Mouse (Mus musculus) layer of hippocampus, postnatal 25 days (tissue): ENCODE results near the gene Dpagt1. TPM values are rescaled to one million over a fixed set of nuclear protein-coding genes. Genes with fewer than 3 reads are reported as not detected.
"Not testable (repeated sequence)": the region's sequence is repeated elsewhere in the genome, so short reads cannot be mapped to it uniquely, and the experiment has no call there.

Experiments used
- DNase-seq, 2 experiments: peaks; one replicate each; pipeline ENCODE4 v3.0.0; 2022; ENCODE audit warnings: mixed read lengths in 2 of 2, low spot score in 1 of 2; ENCODE audit errors: extremely low spot score in 1 of 2
- microRNA-seq, 2 experiments: library from miRNA; unstranded; fragments of <30 nt; microRNA quantifications; one replicate each; pipeline ENCODE4 v1.2.0; 2021
- total RNA-seq, 2 experiments: library from RNA; stranded (reverse); gene quantifications; 2 replicates each; pipeline ENCODE4 v1.2.3; 2021

The Dpagt1 gene
- total RNA-seq, 2 experiments from 2014 or later = 14.2 to 15.8 TPM

DNA sequence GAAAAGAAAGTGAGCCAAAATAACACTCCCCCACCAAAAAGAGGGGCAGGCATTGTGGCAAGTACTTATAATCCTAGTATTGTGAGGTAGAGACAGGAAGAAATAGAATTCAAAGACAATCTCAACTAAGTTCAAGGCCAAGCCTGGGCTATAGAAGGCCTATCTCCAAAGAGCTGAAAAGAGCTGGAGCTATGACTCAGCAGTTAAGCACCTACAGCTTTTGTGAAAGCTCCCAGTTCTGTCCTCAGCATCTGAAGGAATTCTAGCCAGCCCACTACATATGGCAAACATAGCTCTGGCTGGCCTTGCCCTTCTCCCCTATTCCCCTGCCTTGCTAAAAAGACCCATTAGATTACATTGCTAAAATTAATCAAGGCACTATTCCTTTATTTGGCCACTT lies 47.6 kb downstream of the Dpagt1 start:
- DNase-seq = no peak

DNA sequence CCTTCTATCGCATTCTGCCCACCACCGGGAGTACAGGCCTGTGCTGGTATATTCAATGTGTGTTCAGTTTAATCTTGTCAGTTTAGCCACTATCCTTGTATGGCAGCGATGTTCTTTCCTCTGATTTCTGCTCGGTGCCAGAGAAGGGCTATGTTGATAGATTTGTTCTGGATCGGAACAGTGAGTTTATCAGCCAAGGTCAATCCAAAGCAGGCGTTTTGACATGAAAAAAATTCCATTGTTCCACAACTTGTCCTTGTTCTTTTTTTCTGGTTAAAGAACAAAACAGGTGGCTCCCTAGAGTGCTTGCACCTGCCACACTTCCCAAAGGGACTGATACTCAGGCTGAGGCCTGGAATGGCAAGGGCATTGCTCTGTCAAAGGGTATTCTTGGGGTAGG lies 50.3 kb downstream of the Dpagt1 start:
- DNase-seq = no peak

DNA sequence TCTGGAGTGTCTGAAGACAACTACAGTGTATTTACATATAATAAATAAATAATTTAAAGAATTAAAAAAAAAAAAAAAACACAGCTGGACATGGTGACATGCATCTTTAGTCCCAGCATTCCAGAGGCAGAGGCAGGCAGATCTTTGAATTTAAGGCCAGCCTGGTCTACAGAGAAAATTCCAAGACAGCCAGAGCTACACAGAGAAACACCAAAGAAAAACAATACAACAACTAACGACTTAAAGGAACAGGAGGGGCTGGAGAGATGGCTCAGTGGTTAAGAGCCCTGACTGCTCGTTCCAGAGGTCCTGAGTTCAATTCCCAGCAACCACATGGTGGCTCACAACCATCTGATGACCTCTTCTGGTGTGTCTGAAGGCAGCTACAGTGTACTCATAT lies 51.5 kb downstream of the Dpagt1 start:
- not testable (repeated sequence) for DNase-seq

GRCm38 (mm10) chr9:44378153-44378730 lies 52.4 kb downstream of the Dpagt1 start:
- DNase-seq = no peak

GRCm38 (mm10) chr9:44379054-44379834 lies 53.4 kb downstream of the Dpagt1 start, which contains the start of gene Hyou1:
Gene Hyou1, plus strand, starts transcription at chr9:44379490.
- peak; percentile 95 to 96 for DNase-seq

DNA sequence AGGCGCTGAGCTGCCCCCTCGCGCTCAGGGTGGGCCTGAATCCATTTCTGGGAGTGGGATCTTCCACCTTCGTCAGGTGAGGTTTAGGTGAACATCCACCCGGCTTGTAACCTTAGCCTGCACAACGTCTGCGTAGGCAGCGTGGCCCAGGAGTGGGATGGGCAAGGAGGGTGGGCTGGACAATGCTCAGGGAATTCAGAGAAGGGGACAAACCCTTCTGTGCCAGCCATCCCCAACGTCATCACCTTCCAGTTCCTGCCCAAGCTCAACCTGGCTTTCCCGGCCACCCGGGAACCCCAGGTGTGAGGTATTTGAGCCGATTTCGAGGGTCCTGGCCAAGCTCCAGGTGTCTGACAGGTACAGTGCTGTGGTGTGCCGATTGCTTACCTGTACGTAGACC lies 54.0 kb downstream of the Dpagt1 start:
- no peak for DNase-seq

Small RNA genes lying within 50 kb of the gene (microRNA-seq; reads per million reads assigned to microRNA genes)
- 0 reads per million in 2 experiments for gene Gm44335

Other genes with a start within 250 kb of the Dpagt1 start
- under 1 TPM; 0.31 to 0.49 TPM for gene Mfrp, start 224.3 kb upstream of the Dpagt1 start, total RNA-seq
- gene C1qtnf5, start 218.8 kb upstream of the Dpagt1 start, total RNA-seq = 10 to 100 TPM; 13.6 to 16.8 TPM
- under 1 TPM in 1 of 2 experiments, not detected in 1; 0.28 TPM for gene Gm49380, start 212.5 kb upstream of the Dpagt1 start, total RNA-seq
- 10 to 100 TPM; 30.3 to 33.0 TPM for gene Rnf26, start 212.5 kb upstream of the Dpagt1 start, total RNA-seq
- gene Mcam, start 191.6 kb upstream of the Dpagt1 start, total RNA-seq = 10 to 100 TPM; 22.5 to 29.3 TPM
- 10 to 100 TPM; 49.2 to 63.4 TPM for gene Cbl, start 92.0 kb upstream of the Dpagt1 start, total RNA-seq
- gene Ccdc153, start 85.3 kb upstream of the Dpagt1 start, total RNA-seq = 1 to 10 TPM; 1.9 to 5.4 TPM
- gene Pdzd3, start 74.5 kb upstream of the Dpagt1 start, total RNA-seq = 1 to 10 TPM; 1.3 to 1.4 TPM
- gene Nlrx1, start 57.4 kb upstream of the Dpagt1 start, total RNA-seq = 10 to 100 TPM; 12.8 to 14.7 TPM
- 10 to 100 TPM; 65.0 to 79.6 TPM for gene Abcg4, start 37.4 kb upstream of the Dpagt1 start, total RNA-seq
- 10 to 100 TPM; 28.1 to 31.2 TPM for gene Hinfp, start 20.3 kb upstream of the Dpagt1 start, total RNA-seq
- 100 to 1,000 TPM; 196 to 200 TPM for gene C2cd2l, start 5.7 kb upstream of the Dpagt1 start, total RNA-seq
- 10 to 100 TPM; 50.6 to 58.4 TPM for gene H2afx, start 8.7 kb downstream of the Dpagt1 start, total RNA-seq
- 10 to 100 TPM; 17.9 to 23.6 TPM for gene Hmbs, start 18.2 kb downstream of the Dpagt1 start, total RNA-seq
- gene Vps11, start 35.7 kb downstream of the Dpagt1 start, total RNA-seq = 10 to 100 TPM; 49.0 to 51.4 TPM
- 100 to 1,000 TPM; 114 to 123 TPM for gene Hyou1, start 53.5 kb downstream of the Dpagt1 start, total RNA-seq
- 10 to 100 TPM; 32.6 to 34.7 TPM for gene Slc37a4, start 70.8 kb downstream of the Dpagt1 start, total RNA-seq
- 100 to 1,000 TPM; 616 to 726 TPM for gene Rps25, start 81.1 kb downstream of the Dpagt1 start, total RNA-seq
- 10 to 100 TPM; 65.1 to 76.5 TPM for gene Trappc4, start 81.6 kb downstream of the Dpagt1 start, total RNA-seq
- gene Ccdc84, start 92.5 kb downstream of the Dpagt1 start, total RNA-seq = 10 to 100 TPM; 16.8 to 24.1 TPM
- gene Foxr1, start 115.1 kb downstream of the Dpagt1 start, total RNA-seq = not detected
- gene Upk2, start 129.0 kb downstream of the Dpagt1 start, total RNA-seq = not detected
- gene Bcl9l, start 156.8 kb downstream of the Dpagt1 start, total RNA-seq = 10 to 100 TPM; 59.2 to 78.1 TPM
- gene Cxcr5, start 235.9 kb downstream of the Dpagt1 start, total RNA-seq = not detected